Mouse (Mus musculus) embryo, embryonic 11.5 days (tissue): ENCODE results near the gene Map2k4.

ENCODE experiments used
- DNase-seq: peaks from one replicate; pipeline ENCODE4 v3.0.0-alpha.2; 2012; ENCODE audit warnings: low read depth, low spot score

Map2k4 gene

DNA sequence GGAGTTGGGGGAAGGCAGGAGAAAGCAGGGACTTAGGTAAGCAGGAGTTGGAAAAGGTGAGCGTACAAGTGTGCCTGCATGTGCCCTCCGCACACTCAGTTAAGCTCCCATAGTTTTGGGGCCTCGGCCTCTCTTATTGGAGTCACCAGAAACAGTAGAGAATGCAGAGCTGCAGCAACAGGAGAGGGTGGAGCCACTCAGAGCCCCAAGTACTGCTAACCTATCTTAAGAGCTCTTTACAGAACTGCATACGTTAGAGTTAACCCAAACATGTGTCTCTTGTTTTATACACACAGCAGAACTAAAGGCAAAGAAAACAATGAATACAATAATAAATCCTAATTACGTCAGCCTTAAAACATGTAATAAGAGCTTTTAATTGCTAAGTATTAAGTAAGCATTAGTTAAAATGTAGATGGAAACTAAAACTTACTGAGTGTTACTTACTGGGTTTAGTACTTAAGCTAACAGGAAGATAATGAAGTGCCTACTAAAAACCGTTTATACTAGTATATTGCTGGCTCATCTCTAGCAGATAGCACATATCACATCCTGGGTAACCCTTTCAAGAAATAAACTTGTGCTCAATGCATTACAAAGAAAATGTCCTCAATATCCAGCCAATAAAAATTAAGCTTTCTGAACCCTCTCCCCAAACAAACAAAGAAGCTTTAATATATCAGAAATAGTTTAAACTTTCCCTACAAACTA is 14.0 kb downstream of the Map2k4 start:
- DNase-seq, result no peak

DNA sequence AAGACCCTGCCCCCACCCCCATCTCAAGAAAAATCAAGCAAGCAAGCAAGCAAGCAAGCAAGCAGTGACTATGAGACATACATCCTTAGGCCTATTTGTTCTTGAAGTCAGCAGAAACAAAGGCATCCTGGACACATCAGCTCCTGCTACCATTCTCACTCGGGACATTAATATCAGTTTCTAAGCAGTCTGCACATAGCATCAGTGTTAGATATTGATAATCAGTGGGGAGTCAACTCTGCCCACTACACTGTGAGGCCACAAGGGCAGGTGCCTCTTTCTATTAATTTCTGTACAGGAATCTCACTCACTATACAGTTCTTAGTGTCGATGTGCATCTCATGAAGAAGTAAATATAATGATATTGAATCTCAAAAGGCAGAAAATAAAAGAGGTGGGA is 14.6 kb downstream of the Map2k4 start:
- DNase-seq, result no peak

DNA sequence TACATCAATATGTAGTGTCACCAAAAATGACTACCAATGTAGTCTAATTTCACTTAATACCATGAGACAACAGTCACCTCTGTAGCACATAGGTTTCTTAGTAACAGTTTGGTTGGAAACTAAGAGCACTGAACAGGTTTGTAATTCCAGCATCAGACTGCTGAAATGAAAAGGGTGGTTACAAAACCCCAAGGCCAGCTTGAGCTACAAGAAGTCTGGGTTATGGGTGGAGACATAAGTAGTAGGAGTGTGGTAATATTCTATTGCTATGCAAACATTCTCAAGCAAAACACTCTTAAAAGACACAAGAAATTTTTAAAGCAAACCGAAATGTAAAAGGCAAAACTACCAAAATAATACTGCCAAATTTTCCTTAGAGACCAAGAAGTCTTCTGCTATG is 16.6 kb downstream of the Map2k4 start:
- no peak for DNase-seq

DNA sequence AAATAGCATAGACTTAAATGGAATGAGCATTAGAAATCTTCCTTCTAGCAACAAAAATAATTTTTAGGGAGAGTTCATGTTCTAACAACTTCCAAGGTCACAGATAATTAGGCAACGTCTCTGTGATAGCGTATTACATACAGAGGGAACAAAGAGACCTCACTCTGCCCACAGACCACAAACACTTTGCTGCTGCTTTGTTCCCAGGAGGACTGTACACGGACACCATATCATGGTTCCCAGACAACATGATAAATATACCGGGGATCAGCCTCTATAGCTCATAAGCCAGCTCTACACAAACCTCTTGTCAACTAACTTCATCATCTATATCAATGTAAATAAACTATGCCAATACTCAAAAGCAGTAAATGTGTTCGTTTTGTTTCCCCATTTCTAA is 18.1 kb downstream of the Map2k4 start:
- no peak for DNase-seq

DNA sequence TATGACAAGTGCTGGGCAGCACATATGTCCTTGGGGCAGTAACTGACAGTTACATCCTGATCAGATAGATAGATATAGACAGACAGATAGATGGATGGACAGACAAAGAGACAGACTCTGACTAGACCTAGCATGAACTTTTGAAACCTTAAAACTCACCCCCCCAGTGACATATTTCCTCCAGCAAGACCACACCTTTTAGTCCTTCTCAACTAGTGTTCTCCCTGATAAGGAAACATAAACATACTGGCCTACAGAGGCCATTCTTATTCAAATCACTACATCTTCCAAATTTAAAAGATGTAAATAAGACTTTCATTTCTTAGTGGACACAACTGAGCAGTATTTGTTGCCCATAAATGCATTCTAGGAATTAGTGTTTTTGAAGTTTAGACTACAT is 19.7 kb downstream of the Map2k4 start:
- DNase-seq, result no peak

DNA sequence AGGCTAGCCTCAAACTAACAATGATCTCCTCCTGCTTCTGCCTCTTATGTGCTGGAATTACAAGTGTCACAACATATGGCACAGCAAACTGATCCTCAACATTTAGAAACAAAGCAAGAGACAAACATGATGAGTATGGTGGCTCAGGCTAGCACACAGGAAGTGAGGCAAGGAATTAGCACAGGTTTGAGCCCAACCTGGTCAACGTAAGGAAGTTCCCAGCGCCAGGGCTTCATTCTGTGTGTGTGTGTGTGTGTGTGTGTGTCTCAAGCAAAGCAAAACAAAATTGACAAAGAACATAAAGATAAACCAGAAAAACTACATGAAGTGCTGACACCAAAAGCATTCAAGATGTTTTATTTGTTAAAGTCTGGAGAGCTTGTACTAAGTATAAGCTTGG is 27.2 kb downstream of the Map2k4 start:
- DNase-seq, result no peak

DNA sequence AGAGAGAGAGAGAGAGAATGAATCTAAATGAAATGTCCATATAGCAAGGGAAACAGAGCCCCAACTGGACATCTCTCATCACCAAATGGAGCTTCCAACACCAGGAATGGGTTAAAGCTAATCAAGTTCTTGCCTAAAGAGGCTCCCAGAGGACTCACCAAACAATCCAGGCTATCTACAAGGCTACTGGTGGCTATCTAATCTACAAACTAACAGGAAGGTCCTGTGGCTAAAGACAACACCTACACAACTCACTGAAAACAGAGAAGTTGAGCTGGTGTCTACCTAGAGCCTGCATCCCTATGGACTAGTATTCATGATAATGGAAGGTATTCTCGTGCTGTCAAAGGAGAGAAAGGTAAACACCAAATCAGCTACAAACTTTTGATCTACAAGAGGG is 28.7 kb downstream of the Map2k4 start:
- DNase-seq, result no peak

DNA sequence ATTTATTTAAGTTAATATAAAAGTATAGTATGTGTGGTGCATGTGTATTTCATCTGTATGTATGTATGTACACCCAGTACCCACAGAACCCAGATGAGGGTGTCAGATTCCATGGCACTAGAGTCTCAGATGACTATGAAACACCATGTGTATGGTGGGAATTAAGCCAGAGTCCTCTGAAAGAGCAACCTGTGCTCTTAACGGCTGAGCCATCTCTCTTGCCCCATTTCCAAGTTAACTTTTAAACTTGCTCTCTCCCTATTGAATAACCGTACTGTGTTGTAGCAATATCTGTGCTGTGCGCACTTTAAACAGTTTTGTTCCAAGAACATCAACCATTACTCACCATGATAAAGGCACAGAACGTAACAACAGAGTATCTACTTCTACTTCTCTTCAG is 33.9 kb downstream of the Map2k4 start:
- DNase-seq, result no peak

DNA sequence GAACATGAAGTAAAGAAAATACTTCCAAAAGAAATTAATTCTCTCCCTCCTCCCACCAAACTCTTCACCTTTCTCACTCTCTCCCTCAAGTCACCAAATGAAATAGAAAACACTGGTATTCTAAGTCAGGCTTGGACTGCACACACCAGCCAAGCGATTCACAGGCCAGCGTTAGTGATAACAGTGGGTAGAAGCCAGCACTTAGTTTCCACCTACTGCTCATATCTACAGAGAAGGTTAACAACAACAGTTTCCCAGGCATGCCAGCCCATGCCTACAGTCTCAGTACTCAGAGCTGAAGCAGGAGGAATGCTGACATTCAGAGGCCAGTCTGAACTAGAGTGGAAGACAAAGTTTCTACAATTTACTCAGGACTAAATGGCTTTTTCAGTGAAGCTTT is 34.5 kb downstream of the Map2k4 start:
- no peak for DNase-seq

DNA sequence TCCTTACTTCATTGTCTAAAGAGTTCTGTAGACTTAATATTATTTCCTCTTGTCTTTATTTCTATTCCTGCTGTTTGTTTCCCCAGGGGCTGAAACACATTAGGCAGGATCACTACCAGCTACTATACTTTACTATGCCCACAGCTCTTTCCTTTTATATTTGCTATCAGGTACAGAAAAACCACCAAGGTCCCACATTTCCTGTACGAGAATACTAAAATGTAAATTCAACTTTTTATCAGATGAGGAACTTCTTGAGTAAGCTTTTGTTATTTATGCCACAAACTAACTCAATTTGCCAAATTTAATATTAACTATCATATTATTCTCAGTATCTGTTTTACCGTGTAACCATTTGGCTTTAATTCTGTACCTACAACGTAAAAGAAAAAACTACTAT is 37.6 kb downstream of the Map2k4 start:
- DNase-seq, result no peak

DNA sequence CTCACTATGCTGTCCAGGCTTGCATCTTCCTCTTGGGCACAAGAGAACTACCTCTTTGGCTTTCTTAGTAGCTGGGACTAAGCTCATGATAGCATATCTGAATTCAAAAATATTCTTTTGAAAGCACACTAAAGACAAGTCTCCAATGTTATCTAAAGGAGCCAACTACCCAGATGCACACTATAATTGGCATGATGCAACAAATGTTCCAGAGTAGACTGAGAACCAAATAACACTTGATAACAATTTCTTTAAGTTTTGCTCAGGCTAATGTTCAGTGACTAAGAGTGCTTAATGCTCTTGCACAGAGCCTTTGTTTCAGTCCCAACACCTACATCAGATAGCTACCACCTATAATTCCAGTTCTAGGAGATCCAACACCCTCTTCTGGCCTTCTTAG is 40.7 kb downstream of the Map2k4 start:
- no peak for DNase-seq

DNA sequence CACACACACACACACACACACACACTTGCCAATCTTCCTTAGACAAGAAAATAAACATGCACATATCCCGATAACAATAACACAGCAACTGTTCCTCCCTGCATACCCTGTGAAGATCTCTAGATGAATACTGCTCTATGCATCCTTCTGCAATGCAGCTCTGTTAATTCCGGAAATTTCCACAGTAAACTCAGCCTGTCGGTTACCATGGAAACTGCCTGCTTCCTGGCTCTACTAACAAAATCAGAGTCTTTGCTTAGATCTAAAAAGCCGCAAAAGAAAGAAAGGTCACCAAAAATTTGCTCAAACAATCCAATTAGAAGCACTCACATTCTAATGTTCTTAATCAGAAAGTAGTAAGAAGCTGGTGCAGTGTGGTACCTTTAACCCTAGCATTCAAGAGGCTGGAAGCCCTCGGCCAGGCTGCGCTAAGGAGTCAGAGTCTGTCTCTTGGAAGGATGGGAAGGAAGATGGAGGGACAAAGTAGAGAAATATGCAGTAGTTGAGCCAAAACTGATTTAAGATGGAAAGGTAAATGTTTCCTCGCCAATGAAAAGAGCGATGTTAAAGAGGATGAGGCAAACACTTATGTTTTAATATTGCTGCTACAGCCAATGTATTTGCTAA is 42.3 kb downstream of the Map2k4 start:
- no peak for DNase-seq

DNA sequence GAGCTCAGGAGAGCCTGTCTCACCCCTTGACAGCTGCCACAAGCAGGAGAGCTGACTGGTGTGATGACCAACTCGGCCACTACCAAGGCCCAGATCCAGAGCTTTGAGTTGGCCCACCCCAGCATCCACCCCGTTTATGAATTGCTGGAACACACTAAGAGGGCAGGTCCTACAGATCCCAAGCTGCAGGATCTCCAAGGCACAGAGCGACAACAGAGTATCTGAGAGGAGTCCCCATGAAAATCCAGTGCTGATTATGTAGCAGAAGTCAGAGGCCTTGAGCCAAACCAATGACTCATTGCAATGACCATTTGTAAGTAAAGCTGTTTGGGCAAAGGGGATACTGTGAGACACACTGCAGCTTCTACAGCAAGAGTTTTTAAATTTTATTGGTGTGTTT is 44.2 kb downstream of the Map2k4 start:
- DNase-seq, result no peak

DNA sequence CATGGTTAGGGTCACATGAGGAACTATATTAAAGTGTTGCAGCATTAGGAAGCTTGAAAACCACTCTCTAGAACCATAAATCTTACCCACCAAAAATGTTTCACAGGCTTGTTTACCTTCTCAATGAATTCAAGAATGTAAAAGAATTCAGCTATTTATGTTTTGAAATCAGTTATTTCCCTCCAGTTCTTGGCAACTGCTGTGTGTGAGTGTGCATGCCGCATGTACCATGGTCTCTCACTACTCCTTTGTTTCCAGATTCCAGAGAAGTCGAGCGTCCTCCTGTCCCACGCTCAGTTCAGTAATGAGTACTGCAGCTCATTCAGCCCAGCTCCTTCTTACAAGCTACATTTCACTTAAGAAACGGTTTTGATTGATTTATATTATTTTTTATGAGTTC is 47.3 kb downstream of the Map2k4 start:
- DNase-seq, result no peak

DNA sequence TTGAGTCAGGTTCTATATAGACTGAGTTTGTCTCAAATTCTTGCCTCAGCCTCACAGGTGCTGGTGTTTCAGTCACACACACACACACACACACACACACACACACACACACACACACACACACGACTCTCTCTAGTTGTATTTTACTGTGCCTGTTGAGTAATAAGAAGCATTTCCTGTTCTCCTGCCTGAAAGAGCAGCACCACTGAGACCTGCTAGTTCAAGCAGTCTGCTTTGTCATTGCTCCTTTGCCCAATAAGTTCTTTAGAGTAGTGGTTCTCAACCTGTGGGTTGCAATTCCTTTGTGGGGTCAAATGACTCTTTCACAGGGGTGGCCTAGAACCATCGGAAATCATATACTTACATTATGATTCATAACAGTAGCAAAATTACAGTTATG is 47.7 kb downstream of the Map2k4 start:
- DNase-seq, result no peak

DNA sequence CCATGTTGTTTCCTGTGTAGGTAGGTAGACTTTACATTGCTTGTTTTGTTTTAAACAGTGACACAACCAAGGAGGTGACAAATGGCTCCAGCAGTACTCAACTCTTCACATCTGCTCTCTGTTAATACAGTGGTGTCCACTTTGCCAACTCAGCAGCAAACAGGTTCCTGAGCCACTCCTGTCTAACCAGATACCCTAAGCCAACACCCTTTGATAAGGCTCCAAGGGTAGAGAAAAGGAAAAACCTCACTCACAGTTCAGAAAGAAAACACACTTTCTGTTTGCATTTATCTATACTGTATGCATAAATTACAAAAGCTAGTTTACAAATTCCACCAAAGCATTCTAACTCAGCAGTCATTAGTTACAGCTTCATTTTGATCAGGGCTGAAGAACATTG is 48.2 kb downstream of the Map2k4 start:
- DNase-seq, result no peak

DNA sequence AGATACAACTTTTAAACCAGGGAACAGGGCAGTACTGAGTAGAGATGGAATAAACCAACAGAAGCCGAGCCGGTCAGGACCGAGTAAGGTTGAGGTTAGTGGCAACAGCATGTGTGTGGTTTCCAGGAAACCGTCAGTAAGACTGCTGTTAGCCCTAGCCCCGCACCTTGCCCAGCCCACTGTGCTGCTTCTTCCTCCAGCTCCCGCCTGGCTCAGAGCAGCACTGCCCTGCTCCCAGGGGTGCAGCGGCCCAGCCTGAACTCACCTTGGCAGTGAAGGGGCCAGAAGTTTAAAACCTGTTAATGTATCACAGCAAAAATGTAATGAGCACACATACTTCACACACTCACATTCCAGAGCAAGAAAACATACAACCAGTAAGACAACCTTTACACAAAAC is 53.4 kb downstream of the Map2k4 start:
- DNase-seq, result no peak

DNA sequence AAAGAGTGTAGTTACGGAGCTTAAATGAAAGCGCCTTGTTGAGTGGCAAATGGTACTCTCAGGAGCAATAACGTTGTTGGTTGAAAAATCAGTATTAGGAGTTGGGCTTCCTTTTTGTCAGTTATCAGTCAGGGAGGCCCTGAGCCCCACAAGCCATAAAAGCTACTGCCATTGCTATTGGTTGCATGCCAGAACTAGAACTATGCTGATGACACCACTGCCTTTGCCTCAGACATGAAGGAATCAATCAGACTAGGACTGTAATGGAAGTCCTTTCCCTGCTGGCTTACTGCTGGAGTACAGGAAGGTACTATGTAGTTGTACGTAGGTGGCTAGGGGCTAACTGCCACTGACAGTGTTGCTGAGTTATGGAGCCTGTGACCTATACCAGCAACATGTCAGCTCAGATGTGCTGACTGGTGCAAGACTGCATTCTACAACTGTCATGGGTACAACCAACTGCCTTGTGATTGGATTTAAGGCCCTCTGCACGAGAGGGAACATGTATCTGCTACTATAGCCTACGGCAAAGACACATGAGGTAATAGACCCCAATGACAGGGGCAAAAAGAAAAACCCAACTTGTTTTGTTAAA is 58.4 kb downstream of the Map2k4 start:
- DNase-seq, result no peak

DNA sequence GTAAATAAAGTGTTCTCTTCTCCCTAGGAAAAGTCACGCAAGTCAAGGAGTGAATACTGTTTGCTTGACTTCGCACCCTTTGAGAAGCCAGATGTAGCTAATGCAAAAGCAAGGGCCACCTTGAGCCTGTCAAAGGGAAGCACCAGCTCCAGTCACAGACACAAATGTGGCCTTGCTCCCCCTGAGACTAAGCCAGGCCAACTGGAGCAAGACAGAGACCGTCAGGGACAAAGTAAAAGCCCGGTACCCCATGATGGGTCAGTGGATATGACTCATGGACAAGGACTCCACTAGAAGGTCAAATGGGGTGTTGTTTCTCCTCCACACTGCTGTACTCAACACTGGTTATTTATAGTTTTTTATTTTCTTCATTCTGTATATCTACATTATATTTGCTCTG is 59.2 kb downstream of the Map2k4 start:
- DNase-seq, result no peak

DNA sequence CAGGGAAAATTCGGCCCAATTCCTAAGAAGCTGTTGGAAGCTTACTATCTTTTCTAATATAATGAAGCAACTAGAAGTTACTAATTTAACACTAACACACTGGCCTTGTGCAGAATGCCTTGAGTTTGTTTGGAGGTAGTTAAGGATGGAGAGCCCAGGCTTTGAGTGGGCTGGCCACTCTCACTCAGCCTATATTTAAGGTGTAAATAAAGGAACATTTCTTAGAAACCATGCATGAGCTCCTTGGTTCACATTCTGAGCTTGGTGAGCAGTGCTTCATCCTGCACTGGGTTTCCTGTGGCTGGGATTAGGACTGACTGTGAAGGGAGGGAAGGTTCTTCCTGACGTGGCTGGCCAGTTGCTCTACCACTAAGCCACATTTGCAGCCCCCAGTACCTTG is 64.4 kb downstream of the Map2k4 start:
- DNase-seq, result no peak

DNA sequence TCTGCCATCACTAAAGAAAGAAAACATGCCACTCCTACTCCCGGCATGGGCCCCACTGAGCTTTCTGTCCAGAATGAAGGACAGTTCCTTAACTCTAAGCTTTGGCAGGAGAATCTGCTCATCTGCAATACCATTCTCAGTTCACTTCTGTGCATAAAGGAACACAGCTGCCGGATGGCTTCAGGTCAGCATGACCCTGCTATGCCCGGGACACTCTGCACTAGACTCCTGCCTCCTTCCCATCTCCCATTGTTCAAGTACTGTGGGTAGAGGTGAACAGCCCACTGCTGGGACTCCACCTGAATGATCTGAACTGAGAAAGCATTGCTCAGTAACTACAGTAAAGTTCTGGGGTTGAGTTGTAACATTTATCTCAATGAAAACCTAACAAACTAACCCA is 66.5 kb downstream of the Map2k4 start:
- DNase-seq, result no peak

DNA sequence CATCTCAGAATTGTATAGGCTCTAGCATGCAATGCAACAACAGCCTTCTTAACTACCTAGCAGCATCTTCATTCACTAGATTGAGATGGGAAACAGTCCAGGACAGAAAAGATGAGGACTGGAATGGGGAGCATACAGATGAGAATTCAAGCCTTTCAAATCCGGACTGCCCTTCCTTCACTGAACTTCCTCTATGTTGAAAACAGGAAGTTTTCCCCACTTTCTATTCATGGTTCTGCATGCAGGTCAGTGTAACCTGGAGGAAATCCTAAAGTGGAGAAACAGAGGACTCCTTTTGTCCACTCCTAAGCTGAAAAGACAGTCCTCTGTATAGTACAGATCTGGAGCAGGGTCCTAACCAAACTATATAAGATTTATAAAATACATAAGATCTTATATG is 68.1 kb downstream of the Map2k4 start:
- no peak for DNase-seq

DNA sequence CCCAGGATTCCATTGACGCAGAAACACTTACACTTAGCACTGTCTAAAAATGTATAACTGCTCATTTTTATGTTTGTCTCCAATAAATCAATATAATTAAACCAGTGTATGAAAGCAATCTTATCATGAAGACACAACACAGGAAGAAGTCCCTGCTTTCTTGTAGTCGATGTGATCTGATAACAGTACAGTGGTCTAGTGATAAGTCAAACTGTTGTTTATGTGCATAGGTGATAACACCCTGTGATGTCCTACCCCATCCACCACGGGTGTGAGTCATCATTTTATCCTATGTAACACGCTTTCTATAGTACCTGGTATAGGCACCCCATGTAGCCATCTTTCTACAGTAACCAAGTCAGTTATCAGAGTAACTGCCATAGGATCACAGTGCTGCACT is 74.3 kb downstream of the Map2k4 start:
- no peak for DNase-seq
